Comparison of ENCODE assay signal across 30 mouse cellular contexts in the genomic region with DNA sequence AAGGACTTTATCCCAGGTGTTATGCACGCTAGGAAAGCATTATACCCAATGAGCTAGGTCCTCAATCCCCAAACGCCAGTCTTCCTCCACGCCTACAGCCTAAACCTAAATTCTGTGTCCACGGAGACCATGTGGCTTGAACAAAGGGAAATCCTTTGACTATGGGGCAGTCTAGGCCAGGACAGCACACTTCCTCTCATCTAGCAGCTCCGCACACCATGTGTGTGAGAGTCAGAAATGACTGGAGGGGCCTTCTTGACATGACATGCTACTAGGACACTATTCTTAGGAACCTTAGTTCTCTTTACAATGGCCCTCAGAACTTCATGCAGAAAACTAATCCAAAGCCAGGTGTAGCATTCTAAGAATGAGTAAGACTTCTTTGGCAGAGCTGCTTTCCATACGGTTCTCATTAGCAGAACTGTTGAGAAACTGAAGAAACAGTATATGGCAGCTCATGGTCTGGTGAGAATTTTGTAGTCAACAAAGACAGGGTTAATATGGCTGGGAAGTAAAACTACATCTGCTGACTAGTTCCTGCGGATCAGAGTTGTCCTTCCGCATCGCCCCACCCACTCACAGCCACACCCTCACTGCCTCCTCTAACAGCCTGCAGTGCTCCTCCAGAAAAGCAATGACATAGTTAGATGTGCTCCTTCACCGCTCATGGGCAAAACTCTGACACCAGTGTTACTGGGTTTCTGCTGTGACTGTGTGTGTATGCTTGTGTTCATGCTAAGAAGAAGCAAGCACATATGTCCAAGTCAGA. TPM values are rescaled to one million over a fixed set of nuclear protein-coding genes. Genes with fewer than 3 reads are reported as not detected.
DNase-seq lines count a peak whose midpoint lies in the region; ATAC-seq and TF ChIP-seq lines count a peak whose summit lies in the region.
"Had no signal": no experiment of that assay in that cellular context is flagged by ENCODE, and none has a peak within 500 bp of the region (broad histone marks: within the 10 kb centered on the region; RNA-seq: fewer than 3 reads in every experiment).

No protein-coding gene starts in this region.

- peak; percentile 44; the same call in 1 of the 2 replicates for TF ChIP-seq EP300 in CH12.LX (IDR thresholded peaks at IDR 0.05; ENCODE audit: low read length)

- no peak for TF ChIP-seq CTCF in CH12.LX (conservative IDR thresholded peaks at IDR 0.05 in 1 of 2, IDR thresholded peaks at IDR 0.05 in 1 of 2; ENCODE audit: low read depth in 2 of 2, low read length in 2 of 2)

- peak; percentile 80 for DNase-seq in heart, adult 11 months
- no peak for DNase-seq in heart, embryonic 10.5 days (ENCODE audit: low spot score)
- DNase-seq in CH12.LX (ENCODE audit: extremely low read depth) (peak; percentile 21), NIH3T3 (ENCODE audit: low read depth) (peak; percentile 63)
- DNase-seq in left cerebral cortex, adult 9 months (ENCODE audit: low spot score in 2 of 2), result no peak
- DNase-seq: adrenal gland, adult 2 months; adrenal gland, postnatal 10 days; adrenal gland, postnatal 25 days; B cell, adult 2 months; cerebellum, adult 11 months; cerebellum, adult 18-20 months; cerebellum, adult 8-10 months; cerebellum, adult 9-11 months; cerebellum, postnatal 14 days; cerebellum, postnatal 36 days; embryo, embryonic 11 days had no signal

- no peak overlapping the region for H3K9ac ChIP-seq in CH12.LX (ENCODE audit: insufficient read depth, low read depth)
- H3K9ac ChIP-seq: embryonic facial prominence, embryonic 13.5 days; embryonic facial prominence, embryonic 15.5 days; forebrain, embryonic 12.5 days had no signal

- H3K4me3 ChIP-seq in heart, embryonic 10.5 days, result no peak overlapping the region
- no peak overlapping the region for H3K4me3 ChIP-seq in CH12.LX (replicated peaks in 1 of 3; ENCODE audit: low read depth in 2 of 3, low read length in 2 of 3, poor library complexity in 1 of 3)
- H3K4me3 ChIP-seq: embryonic facial prominence, embryonic 13.5 days; embryonic facial prominence, embryonic 15.5 days; erythroblast, embryonic 14.5 days; forebrain, embryonic 10.5 days; forebrain, embryonic 12.5 days had no signal

- 86% methylated on average over 10 of the region's 10 CpGs for WGBS in heart, embryonic 10.5 days

- H3K79me2 ChIP-seq in CH12.LX (replicated peaks; ENCODE audit: control insufficient read depth, extremely low read depth, insufficient read depth, poor library complexity, severe bottlenecking), result no peaks in the 10 kb centered on the region

- no peak for ATAC-seq in monocyte, adult 5-6 weeks (replicated peaks; ENCODE audit: insufficient number of reproducible peaks, low FRiP score, low TSS enrichment, poor library complexity, severe bottlenecking)
- ATAC-seq: CD4-positive, CD25-positive, alpha-beta regulatory T cell, adult 4 months; forebrain, embryonic 14.5 days; forebrain, embryonic 16.5 days had no signal

- no peaks in the 10 kb centered on the region for H3K4me1 ChIP-seq in heart, embryonic 10.5 days
- peaks cover 7 to 8% of the 10 kb centered on the region in 2 experiments; a peak in 3 of 4 replicates for H3K4me1 ChIP-seq in CH12.LX (ENCODE audit: control insufficient read depth in 1 of 2, insufficient read depth in 2 of 2)
- H3K4me1 ChIP-seq: embryonic facial prominence, embryonic 13.5 days; embryonic facial prominence, embryonic 15.5 days; forebrain, embryonic 10.5 days; forebrain, embryonic 12.5 days had no signal

- H3K9me3 ChIP-seq in heart, embryonic 10.5 days, result no peaks in the 10 kb centered on the region
- H3K9me3 ChIP-seq in CH12.LX (replicated peaks; ENCODE audit: low read length), result no peaks in the 10 kb centered on the region
- H3K9me3 ChIP-seq: embryonic facial prominence, embryonic 13.5 days; embryonic facial prominence, embryonic 15.5 days; forebrain, embryonic 10.5 days; forebrain, embryonic 12.5 days had no signal

- in situ Hi-C loops in CH12.LX (cut with MboI; ENCODE audit: low pct_ligation_motif_present, low pct_unique_long_range_greater_than_20kb, low sequenced_read_pairs), result no loop called here

- no peaks in the 10 kb centered on the region for H3K36me3 ChIP-seq in heart, embryonic 10.5 days
- peaks cover 10 to 47% of the 10 kb centered on the region in 2 experiments for H3K36me3 ChIP-seq in CH12.LX (replicated peaks in 1 of 2; ENCODE audit: control insufficient read depth in 1 of 2, insufficient read depth in 1 of 2, low read length in 1 of 2)

- TF ChIP-seq POLR2A in CH12.LX (IDR thresholded peaks at IDR 0.05; ENCODE audit: low read depth, low read length), result no peak

- dilution Hi-C loops in CH12.LX (cut with MboI; ENCODE audit: extremely low pct_ligation_motif_present, extremely low pct_unique_long_range_greater_than_20kb, low sequenced_read_pairs), result no loop called here

- H3K27ac ChIP-seq in heart, embryonic 10.5 days, result no peak overlapping the region
- H3K27ac ChIP-seq in CH12.LX (ENCODE audit: insufficient read depth, low read depth), result peak overlapping the region; percentile 35
- H3K27ac ChIP-seq: embryonic facial prominence, embryonic 13.5 days; embryonic facial prominence, embryonic 15.5 days; forebrain, embryonic 10.5 days; forebrain, embryonic 12.5 days had no signal

- no peaks in the 10 kb centered on the region for H3K27me3 ChIP-seq in heart, embryonic 10.5 days (ENCODE audit: insufficient read depth, poor library complexity, severe bottlenecking)
- H3K27me3 ChIP-seq in CH12.LX (replicated peaks), result no peaks in the 10 kb centered on the region
- H3K27me3 ChIP-seq: embryonic facial prominence, embryonic 13.5 days; embryonic facial prominence, embryonic 15.5 days; forebrain, embryonic 12.5 days had no signal

- peak overlapping the region; percentile 67 for H3K4me2 ChIP-seq in CH12.LX (ENCODE audit: insufficient read depth, low read depth, poor library complexity, severe bottlenecking)
- H3K4me2 ChIP-seq: embryonic facial prominence, embryonic 13.5 days; embryonic facial prominence, embryonic 15.5 days; forebrain, embryonic 12.5 days had no signal

- TF ChIP-seq RAD21 in CH12.LX (IDR thresholded peaks at IDR 0.05; ENCODE audit: low read depth, low read length), result no peak

TF ChIP-seq in CH12.LX, 34 proteins besides CTCF, POLR2A, EP300 and RAD21 (continues in another document):
- TF ChIP-seq ZNF384 (IDR thresholded peaks at IDR 0.05; ENCODE audit: low read depth, low read length), result no peak
- TF ChIP-seq ZC3H11A (IDR thresholded peaks at IDR 0.05; ENCODE audit: low read depth, low read length), result no peak
- TF ChIP-seq NELFE (IDR thresholded peaks at IDR 0.05; ENCODE audit: low read depth, low read length), result no peak
- no peak for TF ChIP-seq JUN (IDR thresholded peaks at IDR 0.05; ENCODE audit: insufficient read depth, low read depth, low read length)
- TF ChIP-seq MAX (IDR thresholded peaks at IDR 0.05; ENCODE audit: low read length), result 0 out of 2 replicates have a peak, but pooled peaks have one; percentile 45
- no peak for TF ChIP-seq GABPA (IDR thresholded peaks at IDR 0.05; ENCODE audit: insufficient replicate concordance, low read depth, low read length)
- TF ChIP-seq TCF12 (IDR thresholded peaks at IDR 0.05; ENCODE audit: low read depth, low read length), result peak; percentile 29
- peak; percentile 79 for TF ChIP-seq IRF4 (IDR thresholded peaks at IDR 0.05; ENCODE audit: low read depth, low read length)
- peak; percentile 27; the same call in 1 of the 2 replicates for TF ChIP-seq RCOR1 (conservative IDR thresholded peaks at IDR 0.05; ENCODE audit: low read depth, low read length)
- TF ChIP-seq MYC (IDR thresholded peaks at IDR 0.05; ENCODE audit: low read depth, low read length), result peak; percentile 51; the same call in 1 of the 2 replicates
- TF ChIP-seq ZKSCAN1 (IDR thresholded peaks at IDR 0.05; ENCODE audit: borderline replicate concordance, low read depth, low read length), result no peak
- TF ChIP-seq PAX5 (IDR thresholded peaks at IDR 0.05; ENCODE audit: low read length), result no peak
- no peak for TF ChIP-seq MEF2A (IDR thresholded peaks at IDR 0.05; ENCODE audit: borderline replicate concordance, low read depth, low read length)
- no peak for TF ChIP-seq CHD2 (IDR thresholded peaks at IDR 0.05; ENCODE audit: low read length)
- TF ChIP-seq JUND (conservative IDR thresholded peaks at IDR 0.05; ENCODE audit: low read depth, low read length), result no peak; the same call in 1 of the 2 replicates
- no peak for TF ChIP-seq UBTF (IDR thresholded peaks at IDR 0.05; ENCODE audit: low read depth, low read length)
- no peak for TF ChIP-seq ZMIZ1 (IDR thresholded peaks at IDR 0.05; ENCODE audit: low read depth, low read length)
- TF ChIP-seq USF2 (conservative IDR thresholded peaks at IDR 0.05; ENCODE audit: low read depth, low read length), result no peak
- no peak for TF ChIP-seq MAFK (IDR thresholded peaks at IDR 0.05; ENCODE audit: insufficient replicate concordance, low read length)
- no peak for TF ChIP-seq TBP (conservative IDR thresholded peaks at IDR 0.05; ENCODE audit: low read depth, low read length)
- TF ChIP-seq NRF1 (IDR thresholded peaks at IDR 0.05; ENCODE audit: low read depth, low read length), result no peak
- TF ChIP-seq ETS1 (conservative IDR thresholded peaks at IDR 0.05; ENCODE audit: low read depth, low read length), result no peak; the same call in 1 of the 2 replicates
- TF ChIP-seq MAZ (IDR thresholded peaks at IDR 0.05; ENCODE audit: low read depth, low read length), result no peak
- TF ChIP-seq E2F4 (IDR thresholded peaks at IDR 0.05; ENCODE audit: insufficient replicate concordance, low read depth, low read length), result no peak
- peak; percentile 44; the same call in 1 of the 2 replicates for TF ChIP-seq BHLHE40 (IDR thresholded peaks at IDR 0.05; ENCODE audit: low read depth, low read length)

RNA-seq across cellular contexts. Expression of gene Wdr60, which starts 36.3 kb away (rescaled TPM):
- 3.6 and 9.8 TPM in 2 replicates for polyA plus RNA-seq in heart, embryonic 10.5 days (2016; fragmentation: Nextera tagmentation; extraction: Ambion mirVana)
- total RNA-seq in CH12.LX (2012; rRNA removed) (6.7 TPM in 2 replicates), CH12.LX (2014; rRNA removed) (3.6 and 3.9 TPM in 2 replicates)
- 9.2 and 14.2 TPM in 2 replicates for polyA plus RNA-seq in CH12.LX (2012; ENCODE audit: insufficient read length, low read depth)
- total RNA-seq in monocyte, adult 5-6 weeks (2017), result 0.29 TPM in 1 of 3 replicates, not detected in the others

RNA-seq across cellular contexts. Expression of gene Gm11027, which starts 48.7 kb away (rescaled TPM):
- polyA plus RNA-seq in heart, embryonic 10.5 days (2016; fragmentation: Nextera tagmentation; extraction: Ambion mirVana), result not detected in 2 replicates
- total RNA-seq in CH12.LX (2012; rRNA removed) (not detected in 2 replicates), CH12.LX (2014; rRNA removed) (not detected in 2 replicates)
- not detected in 2 replicates for polyA plus RNA-seq in CH12.LX (2012; ENCODE audit: insufficient read length, low read depth)
- total RNA-seq in monocyte, adult 5-6 weeks (2017), result not detected in 3 replicates
- total RNA-seq: adrenal gland, adult 2 months; adrenal gland, postnatal 10 days; adrenal gland, postnatal 25 days; adrenal gland, postnatal 4 days; common myeloid progenitor, adult 5-6 weeks; ES-E14 had no signal
- polyA plus RNA-seq: adrenal gland, adult 2 months; brain, embryonic 14.5 days; CD4-positive, CD25-positive, alpha-beta regulatory T cell, adult 4 months; embryonic facial prominence, embryonic 11.5 days; embryonic facial prominence, embryonic 13.5 days; embryonic facial prominence, embryonic 15.5 days; erythroblast, embryonic 14.5 days; forebrain, embryonic 10.5 days; forebrain, embryonic 12.5 days; forebrain, embryonic 14.5 days; forebrain, embryonic 16.5 days had no signal

RNA-seq across cellular contexts. Expression of gene Esyt2, which starts 54.5 kb away (rescaled TPM):
- 12.5 and 14.7 TPM in 2 replicates for polyA plus RNA-seq in heart, embryonic 10.5 days (2016; fragmentation: Nextera tagmentation; extraction: Ambion mirVana)
- 7.4 and 8.2 TPM in 2 replicates for total RNA-seq in CH12.LX (2012; rRNA removed)
- total RNA-seq in CH12.LX (2014; rRNA removed), result 12.8 and 14.7 TPM in 2 replicates
- 6.7 and 6.9 TPM in 2 replicates for polyA plus RNA-seq in CH12.LX (2012; ENCODE audit: insufficient read length, low read depth)
- total RNA-seq in monocyte, adult 5-6 weeks (2017), result 96.6 to 130 TPM (median 98.1 TPM) in 3 replicates

Comparison
In these comparisons a context has a peak if more than half of its experiments do, and no peak if none do; other contexts are left out.
1. DNase-seq: peak in heart, adult 11 months (single experiment), CH12.LX (single experiment) and NIH3T3 (single experiment); none in heart, embryonic 10.5 days (single experiment) and left cerebral cortex, adult 9 months (0 of 2).